Mouse (Mus musculus) gastrocnemius, postnatal 36 days (tissue): Measurements from ENCODE around the gene Itgb2. TPM values are rescaled to one million over a fixed set of nuclear protein-coding genes. Genes with fewer than 3 reads are reported as not detected.

Experiments used
- DNase-seq, 2 experiments: peaks; one replicate each; pipeline ENCODE4 v3.0.0; 2022
- intact Hi-C: fragments of 180-260 bp; cut with DNase I; formaldehyde crosslinking; loops from one replicate; pipeline ENCODE4 v1.15.1; 2025
- long read RNA-seq, 2 experiments: library from polyadenylated mRNA; stranded (forward); transcript quantifications; one replicate each; pipeline ENCODE4 v2.0.0; 2021
- total RNA-seq, 2 experiments: library from RNA; stranded (reverse); gene quantifications; 2 replicates each; pipeline ENCODE4 v1.2.3; 2021

The Itgb2 gene
- 1 to 10 TPM; 1.5 to 1.8 TPM for total RNA-seq
- long read RNA-seq, experiment 1, result 0 reads
- long read RNA-seq, experiment 2, result 0 reads

GRCm38 (mm10) chr10:77530140-77530539, at the start of gene Itgb2:
Gene Itgb2, plus strand, starts transcription at chr10:77530252.
- no peak for DNase-seq
- intact Hi-C loops, result no loop called here

- DNase-seq, result no peak
- intact Hi-C loops, result no loop called here
These were observed 48.2 kb upstream of the Itgb2 start for GRCm38 (mm10) chr10:77481814-77482213.

DNA sequence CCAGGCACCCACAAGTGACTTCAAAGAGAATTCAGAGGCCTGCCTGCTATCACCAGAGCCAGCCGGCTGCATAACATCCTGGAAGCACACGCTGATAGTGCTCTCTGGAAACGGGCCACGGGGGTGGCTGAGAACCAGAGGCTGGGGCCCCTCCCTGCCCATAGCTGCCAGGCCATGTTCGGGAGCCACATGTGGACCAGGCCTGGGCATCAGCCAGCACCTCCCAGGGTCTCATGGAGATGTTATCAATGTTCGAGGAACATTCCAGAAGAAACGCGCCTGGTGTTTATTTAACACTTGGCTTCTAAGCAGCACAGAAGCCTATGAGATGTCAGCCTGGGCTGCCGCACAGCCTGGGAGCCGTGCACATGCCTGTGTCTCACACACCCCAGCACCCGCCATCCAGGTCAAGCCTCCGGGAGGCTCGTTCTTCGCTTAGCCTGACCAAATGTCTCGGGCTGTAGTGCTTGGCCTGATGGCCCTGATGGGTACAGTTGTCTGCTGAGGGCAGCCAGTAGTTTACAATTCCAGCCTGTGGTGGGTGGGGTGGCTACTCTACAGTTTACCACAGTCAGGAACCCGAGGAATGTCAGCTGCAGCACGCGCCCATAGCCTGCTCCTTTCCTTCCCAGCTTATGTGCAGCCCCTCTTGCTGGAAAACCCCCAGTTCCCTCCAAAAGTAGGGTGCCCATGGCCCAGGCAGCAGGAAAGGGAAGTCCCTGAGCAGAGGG, 45.7 kb upstream of the Itgb2 start:
- intact Hi-C loops, result no loop called here
- DNase-seq, result peak; percentile 39 to 44

DNA sequence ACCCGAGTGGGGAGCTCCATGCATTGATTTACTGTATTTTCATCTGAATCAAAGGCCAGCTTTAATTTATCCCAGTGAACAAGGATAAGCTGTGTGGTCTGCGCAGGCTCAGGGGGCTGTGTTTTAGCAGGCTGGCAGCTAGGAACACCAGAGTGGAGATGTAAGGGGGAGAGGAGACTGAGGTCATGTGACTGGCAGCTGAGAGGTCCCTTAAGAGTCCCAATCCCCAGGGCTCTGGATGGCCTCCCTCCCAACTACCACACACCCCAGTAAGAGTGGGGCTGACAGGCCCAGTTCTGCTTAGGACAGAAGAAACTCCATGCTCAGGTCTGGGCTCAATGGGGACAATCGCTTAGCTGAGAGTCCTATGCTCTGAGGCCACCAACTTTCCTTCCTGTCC, 44.3 kb upstream of the Itgb2 start:
- DNase-seq, result no peak
- intact Hi-C loops, result no loop called here

DNA sequence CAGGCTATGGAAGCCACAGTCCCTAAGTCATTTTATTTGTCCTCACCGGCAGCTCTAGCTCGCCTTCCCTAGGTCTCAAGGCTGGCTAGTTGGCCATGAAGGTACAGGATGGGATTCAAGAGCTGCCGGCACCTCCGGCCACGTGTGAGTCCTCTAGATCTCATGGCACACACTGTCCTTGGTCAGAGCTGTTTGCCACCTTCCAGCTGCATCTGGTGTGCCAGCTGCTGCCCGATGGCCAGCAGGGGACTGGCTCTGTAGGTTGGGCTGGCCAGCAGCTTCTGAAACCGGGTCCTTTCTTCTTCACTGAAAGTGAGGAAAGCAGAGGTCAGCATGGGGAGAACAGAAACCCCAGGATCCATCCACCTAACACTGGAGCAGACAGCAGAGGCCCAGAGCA, 41.9 kb upstream of the Itgb2 start:
- intact Hi-C loops, result no loop called here
- no peak for DNase-seq

DNA sequence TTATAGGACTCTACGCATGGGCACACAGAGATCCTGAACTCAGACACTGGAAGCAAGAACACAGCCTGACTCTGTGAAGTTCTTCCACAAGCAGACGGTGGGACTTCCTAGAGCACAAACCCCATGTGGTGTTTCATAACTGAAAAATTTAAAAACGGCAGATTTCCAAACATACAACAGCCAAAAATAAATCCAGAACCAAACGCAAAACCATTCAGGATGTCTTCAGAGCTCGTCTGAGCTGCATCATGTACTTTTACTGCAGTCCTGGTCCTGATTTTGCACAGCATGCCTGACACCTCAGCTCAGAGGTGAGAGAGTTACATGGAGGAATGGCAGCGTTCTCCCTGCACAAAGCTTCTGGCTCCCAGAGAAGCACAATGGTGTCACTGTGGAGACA, 38.5 kb upstream of the Itgb2 start:
- no peak for DNase-seq
- intact Hi-C loops, result no loop called here

- no peak for DNase-seq
- intact Hi-C loops, result no loop called here
These were observed 37.2 kb upstream of the Itgb2 start for GRCm38 (mm10) chr10:77492885-77493284.

GRCm38 (mm10) chr10:77497185-77497584, 32.9 kb upstream of the Itgb2 start:
- intact Hi-C loops, result no loop called here
- DNase-seq, result no peak

- intact Hi-C loops, result no loop called here
These were observed 31.8 kb upstream of the Itgb2 start for GRCm38 (mm10) chr10:77498254-77498653.

GRCm38 (mm10) chr10:77500636-77501035, 29.4 kb upstream of the Itgb2 start:
- no peak for DNase-seq
- intact Hi-C loops, result loop anchor here (10.0 kb wide), 1 partner anchor 376 kb away; no protein-coding TSS in a partner anchor

More at GRCm38 (mm10) chr10:77498254-77498653, 31.8 kb upstream of the Itgb2 start:
- no peak for DNase-seq

DNA sequence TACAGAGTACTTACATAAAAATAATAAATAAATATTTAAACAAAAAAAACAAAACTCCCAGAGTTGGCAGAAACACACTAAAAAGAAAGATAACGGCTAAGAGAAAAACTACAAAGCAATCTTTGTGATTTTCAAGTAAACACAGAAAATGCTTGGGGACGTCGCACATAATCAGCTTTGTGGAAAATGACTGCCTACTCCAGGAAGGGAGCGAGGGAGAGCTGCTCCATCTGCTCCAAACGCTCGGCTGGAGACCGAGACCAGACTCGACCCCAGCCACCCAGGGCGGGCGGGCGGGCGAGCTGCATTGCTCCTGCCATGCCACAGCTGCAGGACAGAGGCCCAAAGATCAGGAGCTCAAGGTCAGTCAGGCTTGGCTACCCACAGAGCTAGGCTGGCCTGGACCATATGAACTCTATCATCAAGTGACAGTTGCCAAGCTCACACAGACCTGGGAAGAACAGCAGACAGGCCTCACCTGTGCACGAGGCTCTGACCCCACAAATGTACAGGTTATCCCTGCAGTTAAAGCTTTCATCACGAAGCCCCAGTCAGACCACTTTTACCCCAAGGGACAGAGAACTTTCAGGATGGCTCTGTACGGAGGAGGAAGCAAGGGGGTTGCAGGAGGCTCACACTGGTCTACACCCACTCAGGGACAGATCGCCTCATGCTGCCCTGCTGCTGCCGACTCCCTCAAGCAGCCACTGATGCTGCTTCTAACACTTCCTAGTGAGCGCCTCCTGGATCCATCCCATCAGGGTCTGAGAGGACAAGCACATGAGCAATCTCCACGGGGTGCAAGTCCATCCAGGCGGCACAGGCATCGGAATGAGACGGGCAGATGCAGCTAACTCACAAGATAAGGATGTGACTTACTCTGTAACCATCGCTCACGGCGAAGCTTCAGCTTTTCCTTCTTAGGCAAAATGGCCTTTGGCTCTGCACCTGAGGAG, 26.8 kb upstream of the Itgb2 start:
- intact Hi-C loops, result loop anchor here (10.0 kb wide), 1 partner anchor 378 kb away; no protein-coding TSS in a partner anchor
- DNase-seq, result no peak

DNA sequence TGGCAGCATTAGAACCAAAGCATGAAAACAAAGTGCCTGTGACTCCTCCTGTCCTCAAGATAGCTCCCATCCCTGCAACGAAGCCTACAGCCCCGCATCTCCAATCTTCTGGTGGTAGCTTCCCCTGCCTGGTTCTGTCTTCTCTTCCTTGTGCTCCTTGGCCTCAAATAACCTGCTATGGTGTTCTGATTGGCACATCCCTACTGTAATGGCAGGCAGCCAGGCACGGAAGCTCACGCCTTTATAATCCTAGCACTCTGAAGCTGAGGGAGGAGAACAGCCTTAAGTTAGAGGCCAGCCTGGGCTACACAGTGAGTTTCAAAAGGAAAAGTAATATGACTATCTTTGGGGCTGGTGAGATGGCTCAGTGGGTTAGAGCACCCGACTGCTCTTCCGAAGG, 25.9 kb upstream of the Itgb2 start:
- no peak for DNase-seq
- intact Hi-C loops, result loop anchor here (10.0 kb wide), 1 partner anchor 379 kb away; no protein-coding TSS in a partner anchor

GRCm38 (mm10) chr10:77506526-77506925, 23.5 kb upstream of the Itgb2 start:
- DNase-seq, result no peak
- intact Hi-C loops, result loop anchor here (10.0 kb wide), 1 partner anchor 382 kb away; no protein-coding TSS in a partner anchor

GRCm38 (mm10) chr10:77506961-77507577, 23.0 kb upstream of the Itgb2 start:
- peak in 1 of 2 experiments; percentile 63 for DNase-seq
- intact Hi-C loops, result loop anchor here (10.0 kb wide), 1 partner anchor 382 kb away; no protein-coding TSS in a partner anchor

DNA sequence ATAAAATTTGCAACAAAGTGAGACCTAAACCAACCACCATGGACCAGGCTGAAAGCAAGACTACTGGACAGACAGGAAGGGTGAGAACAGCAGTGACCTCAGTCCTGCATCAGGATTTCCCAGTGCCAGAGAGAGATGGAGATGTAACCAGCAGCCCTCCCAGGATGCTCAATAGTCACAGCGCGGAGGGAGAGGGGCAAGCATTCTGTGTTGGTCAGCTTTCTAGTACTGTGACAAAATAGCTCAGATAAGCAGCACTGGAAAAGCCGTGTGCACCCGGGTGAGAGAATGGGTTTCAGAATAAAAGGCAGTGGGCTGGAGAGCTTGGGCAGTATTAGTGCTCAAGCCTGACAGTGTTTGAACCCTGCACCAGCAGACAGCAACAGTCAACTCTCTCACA, 22.3 kb upstream of the Itgb2 start:
- intact Hi-C loops, result loop anchor here (2.0 to 10.0 kb wide), 2 partner anchors 223 to 383 kb away; no protein-coding TSS in a partner anchor

DNA sequence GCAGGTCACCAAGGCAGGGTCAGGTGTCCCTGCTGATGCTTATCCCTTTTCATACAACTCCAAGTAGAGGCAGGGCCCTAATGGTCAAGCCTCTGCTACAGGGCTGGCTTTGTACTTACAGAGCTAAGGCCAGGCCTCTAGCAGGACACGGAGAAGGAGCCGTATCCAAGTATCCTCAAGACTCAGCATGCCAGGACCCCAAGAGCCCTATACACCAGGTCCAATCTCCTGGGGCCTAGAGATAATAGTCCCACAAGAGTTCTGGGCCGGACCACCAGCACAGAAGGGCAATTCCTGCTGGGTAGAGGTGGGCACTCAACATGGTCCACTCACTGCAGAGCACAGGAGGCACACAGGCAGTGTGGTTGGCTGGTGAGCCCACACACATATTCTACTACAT, 21.3 kb upstream of the Itgb2 start:
- no peak for DNase-seq
- intact Hi-C loops, result loop anchor here (2.0 to 10.0 kb wide), 2 partner anchors 224 to 384 kb away; no protein-coding TSS in a partner anchor

More for the DNA sequence above, 22.3 kb upstream of the Itgb2 start:
- no peak for DNase-seq

- intact Hi-C loops, result loop anchor here (2.0 to 10.0 kb wide), 3 partner anchors 92 to 385 kb away; partner anchors contain the start of gene Adarb1
- peak; percentile 80 to 86 for DNase-seq
These were observed 20.5 kb upstream of the Itgb2 start for GRCm38 (mm10) chr10:77509403-77510187.

- DNase-seq, result no peak
- intact Hi-C loops, result loop anchor here (5.0 kb wide), 1 partner anchor 93 kb away; the partner anchor contains the start of gene Adarb1
These were observed 19.6 kb upstream of the Itgb2 start for GRCm38 (mm10) chr10:77510225-77510982.
